ENCODE assay signal across 1 mouse cellular context in genomic region chr17:56201642-56202041, GRCm38 (mm10).
TF ChIP-seq lines count a peak whose summit lies in the region.

No protein-coding gene starts in this region.

TF ChIP-seq in MEL, 35 proteins besides CTCF, POLR2A, EP300 and RAD21:
- TF ChIP-seq GABPA (IDR thresholded peaks at IDR 0.05; ENCODE audit: low read depth, low read length) (no peak), ZNF384 (IDR thresholded peaks at IDR 0.05; ENCODE audit: low read depth, low read length) (peak; percentile 35; the same call in 1 of the 2 replicates)
TF ChIP-seq in MEL: peak in this region for 1.
